Mouse (Mus musculus) CD4-positive naive resting alpha-beta T cell, adult 76 days (primary cell): Measurements from ENCODE around the gene Mrgprb3. TPM values are rescaled to one million over a fixed set of nuclear protein-coding genes. Genes with fewer than 3 reads are reported as not detected.

Experiments
- total RNA-seq: library from RNA; stranded (reverse); gene quantifications from one replicate; pipeline ENCODE4 v1.2.4, GENCODE M21; 2023

Gene Mrgprb3
- total RNA-seq = not detected

GRCm38 (mm10) chr7:48643711-48644110 lies at the start of gene Mrgprb3:
Gene Mrgprb3 (minus strand): TSS chr7:48643811.

Other genes starting within 250 kb of the Mrgprb3 start
- not detected for gene Mrgprb1, start 187.5 kb downstream of the Mrgprb3 start, total RNA-seq
- gene Mrgprx2, start 144.5 kb downstream of the Mrgprb3 start, total RNA-seq = not detected
- not detected for gene Mrgprb2, start 85.7 kb downstream of the Mrgprb3 start, total RNA-seq
- gene Zdhhc13, start 145.2 kb upstream of the Mrgprb3 start, total RNA-seq = 27.6 TPM
- gene Csrp3, start 204.2 kb upstream of the Mrgprb3 start, total RNA-seq = not detected
- 1.4 TPM for gene E2f8, start 237.8 kb upstream of the Mrgprb3 start, total RNA-seq